Comparison of ENCODE assay signal across 8 mouse cellular contexts in the genomic region with DNA sequence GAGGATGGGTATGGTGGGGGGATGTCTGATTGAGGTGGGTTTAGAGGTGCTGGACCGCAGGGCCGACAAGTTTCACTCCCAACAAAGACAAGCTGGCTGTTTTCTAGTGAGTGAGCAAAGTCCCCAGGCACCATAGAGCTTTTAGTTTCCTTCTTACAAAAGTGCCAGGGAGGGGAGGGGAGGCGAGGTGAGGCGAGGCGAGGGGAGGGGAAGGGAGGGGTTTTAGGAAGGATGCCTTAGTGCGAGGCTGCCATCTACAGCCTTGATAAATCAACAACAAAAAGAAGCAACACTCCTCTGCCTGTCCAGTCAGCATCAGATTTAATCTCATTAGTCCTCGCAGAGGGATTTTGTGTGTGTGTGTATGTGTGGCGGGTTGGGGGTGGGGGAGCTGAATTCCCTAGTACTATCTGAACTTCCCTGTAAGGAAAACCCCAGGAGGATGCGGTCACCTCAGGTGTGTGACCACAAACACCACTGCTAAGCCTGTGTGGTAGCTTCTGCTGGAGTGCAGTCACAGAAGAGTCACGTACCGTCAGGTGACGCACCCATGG.
DNase-seq lines count a peak whose midpoint lies in the region; ATAC-seq and TF ChIP-seq lines count a peak whose summit lies in the region.

No protein-coding gene starts in this region.

- H3K9me3 ChIP-seq in embryonic facial prominence, embryonic 15.5 days (replicated peaks): no peaks in the 10 kb centered on the region
- no peaks in the 10 kb centered on the region for H3K9me3 ChIP-seq in intestine, embryonic 14.5 days (ENCODE audit: control insufficient read depth, low read length)
- no peaks in the 10 kb centered on the region for H3K9me3 ChIP-seq in lung, embryonic 14.5 days (ENCODE audit: low read depth, low read length)

- no peak for TF ChIP-seq POLR2A in spleen, adult 2 months (IDR thresholded peaks at IDR 0.05; ENCODE audit: low read depth, low read length)

- DNase-seq in spleen, adult 2 months (ENCODE audit: low read depth in 1 of 2, low spot score in 2 of 2): peak; percentile 7 to 15
- DNase-seq in spleen, postnatal 4 days (ENCODE audit: low spot score in 2 of 2): no peak
- peak; percentile 65 for DNase-seq in intestine, embryonic 14.5 days (ENCODE audit: low spot score)
- DNase-seq in lung, embryonic 14.5 days: peak; percentile 59
- DNase-seq in cerebellum, adult 11 months: no peak
- no peak for DNase-seq in layer of hippocampus, postnatal 36 days

- no peaks in the 10 kb centered on the region for H3K36me3 ChIP-seq in spleen, adult 2 months (ENCODE audit: control insufficient read depth, insufficient read depth, low read length)
- H3K36me3 ChIP-seq in embryonic facial prominence, embryonic 15.5 days: no peaks in the 10 kb centered on the region
- no peaks in the 10 kb centered on the region for H3K36me3 ChIP-seq in intestine, embryonic 14.5 days (ENCODE audit: control insufficient read depth, insufficient read depth, low read length)
- no peaks in the 10 kb centered on the region for H3K36me3 ChIP-seq in lung, embryonic 14.5 days (ENCODE audit: insufficient read depth)

- 13% methylated on average over 12 of the region's 12 CpGs for WGBS in spleen, adult 2 months
- WGBS in embryonic facial prominence, embryonic 15.5 days: 15% methylated on average over 12 of the region's 12 CpGs
- WGBS in intestine, embryonic 14.5 days: 15% methylated on average over 12 of the region's 12 CpGs
- WGBS in lung, embryonic 14.5 days: 10% methylated on average over 10 of the region's 12 CpGs

- H3K27ac ChIP-seq in spleen, adult 2 months (ENCODE audit: insufficient read depth, low read length): no peak overlapping the region
- H3K27ac ChIP-seq in embryonic facial prominence, embryonic 15.5 days (replicated peaks): no peak overlapping the region
- H3K27ac ChIP-seq in intestine, embryonic 14.5 days (ENCODE audit: low read depth): no peak overlapping the region
- H3K27ac ChIP-seq in lung, embryonic 14.5 days (ENCODE audit: low read depth): no peak overlapping the region

- H3K4me3 ChIP-seq in spleen, adult 2 months (ENCODE audit: extremely low read depth, insufficient read depth, insufficient read length): peak overlapping the region; percentile 37; the same call in 1 of the 2 replicates
- peak overlapping the region; percentile 29 for H3K4me3 ChIP-seq in embryonic facial prominence, embryonic 15.5 days (replicated peaks)
- H3K4me3 ChIP-seq in intestine, embryonic 14.5 days (ENCODE audit: low read depth, low read length): no peak overlapping the region; the same call in 1 of the 2 replicates
- H3K4me3 ChIP-seq in lung, embryonic 14.5 days (ENCODE audit: low read depth, low read length): peak overlapping the region; percentile 10

- H3K4me2 ChIP-seq in embryonic facial prominence, embryonic 15.5 days (replicated peaks): peak overlapping the region; percentile 41
- peak overlapping the region; percentile 42 for H3K4me2 ChIP-seq in intestine, embryonic 14.5 days (ENCODE audit: low read length)
- H3K4me2 ChIP-seq in lung, embryonic 14.5 days: peak overlapping the region; percentile 51

- H3K9ac ChIP-seq in embryonic facial prominence, embryonic 15.5 days: 0 out of 2 replicates have a peak overlapping the region, but pooled peaks have one; percentile 6
- no peak overlapping the region for H3K9ac ChIP-seq in intestine, embryonic 14.5 days (ENCODE audit: low read length)
- no peak overlapping the region for H3K9ac ChIP-seq in lung, embryonic 14.5 days

- TF ChIP-seq CTCF in spleen, adult 2 months (IDR thresholded peaks at IDR 0.05; ENCODE audit: extremely low read depth, insufficient read depth, insufficient read length, insufficient replicate concordance): peak; percentile 0; the same call in 1 of the 2 replicates
- TF ChIP-seq CTCF in lung, embryonic 14.5 days (IDR thresholded peaks at IDR 0.05; ENCODE audit: low read depth): peak; percentile 19; the same call in 1 of the 2 replicates

- H3K4me1 ChIP-seq in spleen, adult 2 months (ENCODE audit: control insufficient read depth, insufficient read depth, insufficient read length): no peaks in the 10 kb centered on the region
- peaks cover 11% of the 10 kb centered on the region; the same call in 1 of the 2 replicates for H3K4me1 ChIP-seq in embryonic facial prominence, embryonic 15.5 days
- peaks cover 7% of the 10 kb centered on the region for H3K4me1 ChIP-seq in intestine, embryonic 14.5 days (replicated peaks; ENCODE audit: control insufficient read depth, insufficient read depth, low read length)
- 0 out of 2 replicates have a peak, but pooled peaks cover 2% of the 10 kb centered on the region for H3K4me1 ChIP-seq in lung, embryonic 14.5 days (ENCODE audit: insufficient read depth)

- no peak for ATAC-seq in embryonic facial prominence, embryonic 15.5 days (ENCODE audit: insufficient number of reproducible peaks, low FRiP score, low TSS enrichment, low read depth)
- ATAC-seq in intestine, embryonic 14.5 days (replicated peaks; ENCODE audit: low FRiP score, low TSS enrichment, low read depth): 0 out of 2 replicates have a peak, but pooled peaks have one; percentile 40
- ATAC-seq in lung, embryonic 14.5 days (ENCODE audit: insufficient read depth): peak; percentile 52
- peak; percentile 58; the same call in 1 of the 2 replicates for ATAC-seq in neutrophil, adult 5-6 weeks (ENCODE audit: extremely low read depth, insufficient number of reproducible peaks, low FRiP score, poor library complexity, severe bottlenecking)

- no peaks in the 10 kb centered on the region for H3K27me3 ChIP-seq in spleen, adult 2 months (ENCODE audit: control insufficient read depth, insufficient read depth, low read length)
- H3K27me3 ChIP-seq in embryonic facial prominence, embryonic 15.5 days: peaks cover 7% of the 10 kb centered on the region
- peaks cover 7% of the 10 kb centered on the region for H3K27me3 ChIP-seq in intestine, embryonic 14.5 days (replicated peaks; ENCODE audit: control insufficient read depth, insufficient read depth, low read length)
- 0 out of 2 replicates have a peak, but pooled peaks cover 4% of the 10 kb centered on the region for H3K27me3 ChIP-seq in lung, embryonic 14.5 days (ENCODE audit: insufficient read depth, low read length)

Comparison
In these comparisons a context has a peak if more than half of its experiments do, and no peak if none do; other contexts are left out.
1. DNase-seq: peak in spleen, adult 2 months (2 of 2), intestine, embryonic 14.5 days (single experiment) and lung, embryonic 14.5 days (single experiment); none in spleen, postnatal 4 days (0 of 2), cerebellum, adult 11 months (single experiment) and layer of hippocampus, postnatal 36 days (0 of 2).
2. Peak in every context shown above with its lines, with median percentiles within 50 percentile points of each other: H3K4me2 ChIP-seq.